In the genomic region with DNA sequence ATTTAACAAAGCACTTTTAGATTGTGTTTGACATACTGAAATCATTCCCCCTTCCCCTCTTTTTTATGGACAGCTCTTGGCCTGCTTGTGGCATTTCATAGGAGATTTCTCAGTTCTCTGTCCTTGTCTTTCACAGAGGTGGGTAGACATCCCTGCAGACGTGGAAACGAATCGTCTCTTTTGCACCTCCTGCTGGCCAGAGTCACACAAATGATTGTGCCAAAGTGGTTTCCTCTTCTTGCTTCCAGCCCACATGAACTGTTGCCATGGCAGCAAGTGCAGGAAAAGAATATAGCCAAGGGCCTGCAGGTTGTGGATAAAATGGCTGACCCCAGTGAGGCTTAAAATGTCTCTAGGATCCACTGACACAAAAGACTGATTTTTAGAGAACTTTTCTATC, we compare ENCODE assay signal across 10 mouse cellular contexts.
DNase-seq lines count a peak whose midpoint lies in the region; ATAC-seq lines count a peak whose summit lies in the region.
"Had no signal": no experiment of that assay in that cellular context is flagged by ENCODE, and none has a peak within 500 bp of the region (broad histone marks: within the 10 kb centered on the region; RNA-seq: fewer than 3 reads in every experiment).

No protein-coding gene starts in this region.

- H3K27me3 ChIP-seq in forebrain, embryonic 15.5 days, result no peaks in the 10 kb centered on the region

- H3K36me3 ChIP-seq in forebrain, embryonic 15.5 days, result no peaks in the 10 kb centered on the region
- H3K36me3 ChIP-seq: limb, embryonic 10.5 days had no signal

- no peaks in the 10 kb centered on the region for H3K9me3 ChIP-seq in forebrain, embryonic 15.5 days
- H3K9me3 ChIP-seq: limb, embryonic 10.5 days had no signal

- peaks cover 4% of the 10 kb centered on the region; the same call in 1 of the 2 replicates for H3K4me1 ChIP-seq in forebrain, embryonic 15.5 days
- H3K4me1 ChIP-seq: limb, embryonic 10.5 days had no signal

- WGBS in forebrain, embryonic 15.5 days, result 24% methylated on average over 3 of the region's 3 CpGs

- H3K4me3 ChIP-seq in forebrain, embryonic 15.5 days, result no peak overlapping the region
- H3K4me3 ChIP-seq: limb, embryonic 10.5 days; myocyte had no signal

- intact Hi-C loops in left cerebral cortex, postnatal 25 days (cut with DNase I), result no loop called here

- no peak overlapping the region for H3K9ac ChIP-seq in forebrain, embryonic 15.5 days (replicated peaks)

- ATAC-seq in forebrain, embryonic 15.5 days (replicated peaks), result peak; percentile 49; the same call in 1 of the 2 replicates

- peak; percentile 4 to 34 for DNase-seq in layer of hippocampus, adult 18-20 months (ENCODE audit: low spot score in 2 of 2)
- DNase-seq in layer of hippocampus, adult 9-11 months, result no peak
- peak; percentile 63 to 82 for DNase-seq in left cerebral cortex, postnatal 25 days (ENCODE audit: low spot score in 2 of 2)
- DNase-seq in right cerebral cortex, postnatal 14 days, result peak; percentile 67
- no peak for DNase-seq in urinary bladder, postnatal 10 days (ENCODE audit: low spot score)
- no peak for DNase-seq in heart, adult 8-10 months (ENCODE audit: low spot score)
- DNase-seq in thymus, postnatal 14 days, result no peak

- no peak overlapping the region for H3K27ac ChIP-seq in forebrain, embryonic 15.5 days (replicated peaks)
- H3K27ac ChIP-seq: limb, embryonic 10.5 days had no signal

- H3K4me2 ChIP-seq in forebrain, embryonic 15.5 days (replicated peaks), result no peak overlapping the region

Comparison
In these comparisons a context has a peak if more than half of its experiments do, and no peak if none do; other contexts are left out.
1. DNase-seq: peak in layer of hippocampus, adult 18-20 months (2 of 2), left cerebral cortex, postnatal 25 days (2 of 2) and right cerebral cortex, postnatal 14 days (single experiment); none in layer of hippocampus, adult 9-11 months (single experiment), urinary bladder, postnatal 10 days (single experiment), heart, adult 8-10 months (single experiment) and thymus, postnatal 14 days (single experiment).